Mouse (Mus musculus) right cerebral cortex, adult 18-20 months (tissue): Measurements from ENCODE around the gene Dppa2.

Experiments
- DNase-seq: peaks from one replicate; pipeline ENCODE4 v3.0.0; 2022; ENCODE audit warnings: mixed read lengths

Dppa2 gene

GRCm38 (mm10) chr16:48347246-48347645 lies 43.5 kb downstream of the Dppa2 start:
- no peak for DNase-seq

- DNase-seq = no peak
Measured at GRCm38 (mm10) chr16:48355716-48356115, 52.0 kb downstream of the Dppa2 start.

GRCm38 (mm10) chr16:48356417-48356816 lies 52.7 kb downstream of the Dppa2 start:
- no peak for DNase-seq

- peak; percentile 68 for DNase-seq
Measured at GRCm38 (mm10) chr16:48360887-48361286, 57.2 kb downstream of the Dppa2 start.

- DNase-seq = no peak
Measured at GRCm38 (mm10) chr16:48366801-48367200, 63.1 kb downstream of the Dppa2 start.

GRCm38 (mm10) chr16:48368096-48368495 lies 64.4 kb downstream of the Dppa2 start:
- no peak for DNase-seq
